Mouse (Mus musculus) lung, adult 18-20 months (tissue): ENCODE measurements around the gene Ppm1h.

Experiments used
- DNase-seq, 2 experiments: peaks; one replicate each; pipeline ENCODE4 v3.0.0; 2022; ENCODE audit warnings: mixed read lengths in 2 of 2

Ppm1h gene

DNA sequence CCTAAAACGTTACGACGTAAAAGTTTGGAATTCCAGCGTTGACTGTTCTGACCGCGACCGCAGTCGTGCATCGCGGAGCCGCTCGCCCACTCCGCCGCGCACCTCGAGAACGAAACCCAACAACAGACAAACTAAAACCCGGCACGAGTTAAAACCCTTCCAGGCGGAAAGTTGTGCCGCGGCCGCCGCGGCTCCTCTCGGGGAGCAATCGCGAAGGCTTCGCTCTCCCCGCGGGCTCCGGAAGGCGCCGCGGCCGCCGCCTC is 306.6 kb downstream of the Ppm1h start:
- DNase-seq: peak; percentile 41 to 42

DNA sequence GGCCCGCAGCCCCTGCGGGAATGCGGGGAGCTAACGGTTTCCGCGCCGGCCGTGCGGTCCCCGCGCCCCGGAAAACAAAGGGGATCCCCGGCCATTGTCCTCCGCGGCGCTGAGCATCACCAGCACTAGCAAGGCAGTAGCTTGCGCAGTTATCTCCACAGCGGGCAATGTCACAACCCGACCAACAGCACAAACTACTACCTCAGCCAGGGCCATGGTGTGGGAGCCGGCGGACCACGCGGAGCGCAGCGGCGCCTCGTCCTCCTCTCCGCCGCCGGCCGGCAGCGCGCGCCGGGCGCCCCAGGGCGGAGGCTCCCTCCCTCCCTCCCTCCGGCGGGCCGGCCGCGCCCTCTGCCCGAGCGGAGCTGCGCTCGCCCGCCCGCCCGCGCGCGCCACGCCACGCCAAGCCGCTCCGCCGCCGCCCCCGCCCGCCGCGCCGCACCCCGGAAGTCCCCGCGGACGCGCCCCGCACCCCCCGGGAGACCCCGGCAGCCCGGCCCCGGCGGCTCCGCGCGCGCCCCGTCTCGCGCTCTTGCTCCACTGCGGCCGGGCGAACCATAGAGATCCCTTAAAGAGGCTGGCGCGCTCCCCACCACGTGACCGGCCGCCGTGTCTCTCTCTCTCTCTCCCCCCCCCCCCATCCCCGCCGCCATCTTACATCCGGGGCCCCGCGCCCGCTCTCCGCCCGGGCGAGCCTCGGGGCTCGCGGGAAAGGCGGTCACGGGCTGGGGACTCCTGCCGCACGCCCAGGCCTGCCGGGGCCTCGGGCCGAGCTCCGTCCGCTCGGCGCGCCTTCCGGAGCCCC is 307.2 kb downstream of the Ppm1h start:
- DNase-seq: peak; percentile 81

GRCm38 (mm10) chr10:122986320-122987225 is 308.0 kb downstream of the Ppm1h start:
- DNase-seq: peak; percentile 79 to 81

- peak; percentile 20 to 47 for DNase-seq
Measured at GRCm38 (mm10) chr10:122987671-122988128, 309.1 kb downstream of the Ppm1h start.

GRCm38 (mm10) chr10:122988372-122988771 is 309.8 kb downstream of the Ppm1h start:
- DNase-seq: no peak

DNA sequence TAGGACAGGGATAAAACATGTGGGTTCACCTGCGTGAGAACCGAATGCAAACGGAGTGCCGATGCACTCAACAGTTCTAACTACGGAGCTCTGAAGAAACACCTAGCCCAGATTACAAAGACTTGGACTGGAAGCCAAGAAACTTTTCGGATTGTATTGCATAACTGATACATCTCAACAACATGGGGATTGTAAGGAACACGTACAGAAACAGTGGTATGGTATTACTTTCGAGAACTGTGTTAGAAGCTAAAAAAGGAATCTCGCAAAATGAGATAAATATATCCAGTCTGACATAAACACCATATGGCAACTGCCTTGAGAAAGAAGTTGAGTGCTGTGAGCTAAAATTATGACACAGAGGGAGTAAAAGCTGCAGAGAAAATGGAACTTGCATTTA is 311.4 kb downstream of the Ppm1h start:
- no peak for DNase-seq

GRCm38 (mm10) chr10:122990606-122991005 is 312.0 kb downstream of the Ppm1h start:
- DNase-seq: no peak

GRCm38 (mm10) chr10:122991053-122991452 is 312.5 kb downstream of the Ppm1h start:
- DNase-seq: no peak

- no peak for DNase-seq
Measured at GRCm38 (mm10) chr10:122991648-122992047, 313.1 kb downstream of the Ppm1h start.

- DNase-seq: no peak
Measured at GRCm38 (mm10) chr10:122994402-122995107, 316.0 kb downstream of the Ppm1h start.
